Mouse (Mus musculus) right cerebral cortex, adult 2 months (tissue): ENCODE data around the gene Gorasp2.
A peak's percentile ranks its signal among the peaks of the same experiment; 100 is the strongest.

Experiments
- DNase-seq, 2 experiments: peaks; one replicate each; pipeline ENCODE4 v3.0.0; 2021 to 2022; ENCODE audit warnings: low spot score in 2 of 2

The Gorasp2 gene

DNA sequence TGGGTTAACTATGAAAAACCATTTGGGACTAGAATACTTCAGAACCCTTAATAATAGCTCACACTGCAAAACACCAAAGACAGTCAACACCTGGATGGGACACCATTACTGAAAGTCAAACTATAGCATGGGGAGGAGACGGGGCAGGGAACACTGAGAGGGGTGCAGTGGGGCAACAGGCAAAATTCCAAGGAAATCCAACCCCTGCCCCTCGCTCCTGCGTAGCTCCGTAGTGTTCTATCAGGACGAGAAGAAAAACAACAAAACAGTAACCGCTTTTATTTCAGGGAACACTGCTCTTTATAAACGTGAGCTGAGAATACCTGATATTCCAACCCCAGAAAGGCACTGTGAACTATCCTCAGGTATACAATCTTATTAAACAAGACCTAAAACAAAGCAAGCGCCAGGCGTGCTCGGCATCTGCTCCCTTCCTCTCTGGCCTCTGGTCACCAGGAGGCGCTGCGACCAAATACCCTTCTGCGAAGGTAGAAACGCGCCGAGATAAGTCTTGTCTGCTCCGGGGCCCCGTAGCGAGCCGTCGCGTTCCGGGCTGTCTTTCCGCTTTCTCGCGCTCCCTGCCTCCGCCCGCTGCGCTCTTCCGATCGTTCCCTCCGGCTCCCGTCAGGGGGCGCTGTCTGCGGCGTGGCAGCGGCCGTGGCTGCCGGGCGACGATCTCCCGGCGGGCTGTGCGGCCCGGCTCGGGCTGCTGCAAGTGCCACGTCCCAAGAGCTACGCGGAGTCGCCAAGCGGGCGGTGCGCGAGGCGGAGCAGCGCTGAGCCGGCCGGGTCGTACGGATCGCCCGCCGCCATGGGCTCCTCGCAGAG, at the start of gene Gorasp2:
Gorasp2 (plus strand) TSS at position 690 of the 828 bp plus-strand sequence.
- peak; percentile 96 to 98 for DNase-seq

DNA sequence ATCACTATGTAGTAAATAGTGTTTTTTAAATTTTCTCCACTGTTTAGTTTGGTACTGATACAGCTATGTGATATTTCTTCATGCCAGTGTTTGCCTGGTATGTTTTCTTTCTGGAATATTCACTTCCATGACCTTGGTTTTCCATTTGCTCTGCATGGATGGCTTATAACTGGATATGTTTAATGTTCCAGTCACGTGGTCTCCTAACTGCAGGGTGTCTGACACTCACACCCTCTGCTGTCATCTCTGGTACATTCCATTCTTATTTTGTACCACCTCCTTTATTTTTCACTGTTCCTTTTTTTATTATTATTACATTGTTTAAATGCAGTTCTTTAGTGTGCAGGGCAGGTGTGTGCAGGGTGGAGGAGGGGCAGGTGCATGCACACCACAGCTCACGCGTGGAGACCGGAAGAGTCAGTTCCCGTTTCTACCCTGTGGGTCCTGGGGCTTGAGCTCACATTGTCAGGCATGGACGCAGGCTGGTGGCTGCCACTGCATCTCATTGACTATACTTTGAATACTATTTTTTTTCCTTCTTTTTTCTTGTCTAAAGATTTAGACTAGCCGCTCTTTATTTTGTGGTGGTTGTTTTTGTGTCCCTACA, 46.5 kb upstream of the Gorasp2 start:
- DNase-seq: no peak

DNA sequence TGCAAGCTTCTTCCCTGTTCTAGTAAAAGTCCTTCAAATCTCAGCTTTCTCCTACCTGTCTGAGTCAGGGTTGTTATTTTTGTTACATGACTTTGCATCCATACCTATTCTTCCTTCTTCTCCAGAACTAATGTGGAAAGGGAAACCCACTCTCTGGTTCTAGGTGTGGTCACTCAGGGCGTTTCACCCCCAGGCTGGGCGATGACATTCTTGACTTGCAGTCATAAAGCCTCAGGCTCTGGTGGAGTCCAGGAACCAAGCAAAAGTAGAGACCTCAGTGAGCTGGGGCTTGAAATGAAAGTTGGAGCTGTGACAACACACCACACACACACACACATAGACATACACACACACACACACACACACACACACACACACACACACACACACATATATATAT, 45.3 kb upstream of the Gorasp2 start:
- no peak for DNase-seq

DNA sequence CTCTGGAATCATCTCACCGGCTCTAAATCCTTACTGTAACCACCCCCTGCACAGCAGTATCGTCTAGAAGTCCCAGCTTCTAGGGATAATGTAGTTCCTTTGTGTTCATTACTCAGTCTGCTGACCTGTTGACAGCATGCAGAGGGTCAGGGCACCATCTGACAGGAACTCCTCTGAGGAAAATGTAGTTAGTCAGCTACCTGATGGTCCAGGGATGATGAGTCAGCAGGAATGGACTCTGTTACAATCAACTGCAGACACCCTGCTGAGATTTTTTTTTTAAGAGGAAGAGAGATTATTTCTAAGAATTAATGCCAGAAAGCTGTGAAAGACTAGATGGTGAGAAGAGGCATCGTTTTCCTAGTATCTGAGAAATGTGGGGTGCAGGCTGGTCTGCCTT, 44.8 kb upstream of the Gorasp2 start:
- no peak for DNase-seq

DNA sequence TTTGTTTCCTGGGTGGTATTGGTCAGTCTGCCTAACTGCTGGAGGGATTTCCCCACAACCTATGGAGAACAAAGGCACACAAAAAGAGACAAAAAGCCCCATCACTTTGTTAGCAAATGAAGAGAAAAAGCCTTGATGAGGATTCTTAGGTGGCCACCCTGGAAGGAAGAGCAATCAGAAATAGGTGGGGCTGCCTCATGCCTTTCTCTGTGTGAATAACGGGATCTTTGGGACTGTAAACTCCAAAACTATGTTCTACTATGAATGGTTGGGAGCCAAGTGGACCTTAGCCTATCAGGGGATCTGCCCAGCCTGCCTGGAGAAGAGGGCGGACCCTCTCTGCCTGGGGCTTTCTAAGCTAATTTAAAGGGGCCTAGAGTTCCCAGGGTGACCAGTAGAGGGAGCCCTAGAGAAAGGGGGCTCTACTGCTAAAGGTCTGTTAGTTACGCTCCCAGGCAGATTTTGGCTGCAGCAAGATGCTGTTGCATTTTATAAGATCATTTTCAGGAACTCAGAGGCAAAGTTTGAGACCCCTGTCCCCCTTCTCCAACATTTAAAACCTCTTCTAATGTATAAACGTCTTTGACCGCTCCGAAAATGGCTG, 42.0 kb upstream of the Gorasp2 start:
- no peak for DNase-seq

DNA sequence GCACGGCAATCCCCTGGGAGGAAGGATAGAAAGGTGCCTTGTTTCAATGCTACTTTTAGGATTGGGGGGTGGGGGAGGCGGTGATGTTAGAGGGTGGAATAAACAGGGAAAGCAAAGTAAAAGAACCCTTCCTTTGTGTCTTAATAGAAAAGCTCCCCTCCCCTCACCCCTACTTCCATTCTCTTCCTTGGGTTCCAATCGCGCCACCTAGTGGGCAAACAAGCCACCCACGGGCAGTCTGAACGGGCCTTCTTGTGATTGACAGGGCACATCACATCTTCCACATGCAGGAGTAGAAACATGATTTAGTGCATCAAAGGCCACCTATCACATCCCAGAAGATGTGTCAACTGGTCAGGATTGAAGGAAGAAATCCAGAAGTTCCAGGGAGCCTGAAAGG, 41.2 kb upstream of the Gorasp2 start:
- peak; percentile 53 to 56 for DNase-seq

DNA sequence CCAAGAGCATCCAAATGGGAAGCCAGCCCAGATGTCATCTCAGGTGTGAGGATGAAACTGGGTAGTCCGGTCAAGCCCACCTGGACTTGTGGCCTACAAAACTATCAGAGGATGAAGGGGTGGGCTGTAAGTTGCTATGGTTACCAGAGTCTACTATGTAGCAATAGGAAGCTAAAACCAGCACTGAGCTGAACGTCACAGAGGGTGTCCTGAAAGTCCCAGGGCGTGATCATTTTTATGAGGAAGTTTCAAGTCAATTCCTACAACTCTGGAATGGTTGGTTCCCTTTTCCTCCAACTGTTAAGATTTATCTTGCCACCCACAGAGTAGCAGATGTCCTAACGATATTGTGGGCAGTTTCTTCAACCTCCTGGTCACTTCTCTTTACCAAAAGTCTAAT, 39.1 kb upstream of the Gorasp2 start:
- no peak for DNase-seq

DNA sequence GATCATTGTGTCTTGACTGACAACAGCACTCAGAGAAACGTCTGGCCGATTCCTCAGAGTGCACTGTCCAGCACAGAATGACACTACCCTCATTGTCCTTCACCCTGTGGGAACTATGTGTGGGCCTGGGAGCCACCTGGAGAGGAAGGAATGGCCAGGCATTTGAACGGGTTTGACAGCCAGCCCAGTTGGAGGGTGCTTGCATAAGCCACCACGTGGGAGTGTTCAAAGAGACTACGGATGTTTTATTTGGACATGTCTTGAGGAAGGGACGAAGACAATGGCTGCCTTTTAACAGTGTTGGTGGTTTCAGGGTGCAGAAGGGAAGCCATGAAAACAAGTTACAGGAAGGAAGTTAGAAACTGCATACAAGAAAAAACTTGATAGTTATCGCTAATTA, 35.6 kb upstream of the Gorasp2 start:
- no peak for DNase-seq

DNA sequence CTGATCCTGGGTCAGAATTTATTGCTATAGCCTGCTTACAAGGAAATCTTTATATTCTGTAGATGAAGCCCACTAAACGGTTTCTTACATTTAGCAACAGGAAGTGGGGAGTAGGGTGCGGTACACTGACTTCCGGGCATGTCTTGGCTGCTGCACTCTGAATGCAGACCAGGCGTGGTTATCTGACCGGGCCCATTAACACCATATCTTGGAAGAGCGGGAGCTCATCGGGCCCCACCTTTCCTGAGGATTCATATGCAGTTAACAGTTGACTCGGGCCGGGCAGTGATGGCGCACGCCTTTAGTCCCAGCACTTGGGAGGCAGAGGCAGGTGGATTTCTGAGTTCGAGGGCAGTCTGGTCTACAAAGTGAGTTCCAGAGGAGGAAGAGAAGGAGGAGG, 33.0 kb upstream of the Gorasp2 start:
- DNase-seq: no peak

DNA sequence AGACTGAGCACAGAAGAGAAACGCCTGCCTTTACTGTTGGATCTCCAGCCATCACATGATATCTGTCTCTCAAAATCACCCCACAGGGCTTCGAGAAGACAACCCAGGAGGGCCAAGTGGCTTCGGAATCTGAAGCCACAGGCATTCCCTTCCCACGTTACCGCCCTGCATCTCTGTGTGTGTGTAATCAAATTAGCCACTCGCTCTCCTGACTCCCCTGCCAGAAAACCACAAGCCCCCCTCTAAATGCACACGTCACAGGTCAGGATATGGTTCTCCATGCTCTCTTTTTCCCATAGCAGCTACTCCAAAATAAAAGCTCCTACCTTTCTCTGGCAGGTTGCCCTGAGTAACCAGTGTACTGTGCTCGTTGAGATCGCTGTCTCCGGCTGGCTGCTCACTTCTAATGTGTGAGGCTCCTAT, 32.0 kb upstream of the Gorasp2 start:
- peak; percentile 22 to 37 for DNase-seq

DNA sequence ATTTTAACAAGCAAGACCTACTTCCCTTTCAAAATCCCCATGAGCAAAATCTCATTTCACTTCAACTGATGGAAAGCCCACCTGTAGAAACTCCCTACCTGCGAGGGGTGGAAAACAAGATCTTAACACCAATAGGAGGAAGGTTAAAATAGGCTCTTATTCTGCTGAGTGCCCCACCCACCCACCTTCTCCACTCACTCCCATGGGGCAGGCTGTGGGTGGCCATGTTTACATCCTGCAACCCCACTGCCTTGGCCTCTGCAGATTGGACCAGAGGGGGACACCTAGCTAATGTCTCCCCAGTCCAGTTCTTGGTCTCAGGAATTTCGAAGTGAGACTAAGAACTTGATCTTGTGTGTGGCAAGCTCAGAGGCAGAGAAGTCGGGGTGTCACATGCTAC, 31.5 kb upstream of the Gorasp2 start:
- DNase-seq: no peak

DNA sequence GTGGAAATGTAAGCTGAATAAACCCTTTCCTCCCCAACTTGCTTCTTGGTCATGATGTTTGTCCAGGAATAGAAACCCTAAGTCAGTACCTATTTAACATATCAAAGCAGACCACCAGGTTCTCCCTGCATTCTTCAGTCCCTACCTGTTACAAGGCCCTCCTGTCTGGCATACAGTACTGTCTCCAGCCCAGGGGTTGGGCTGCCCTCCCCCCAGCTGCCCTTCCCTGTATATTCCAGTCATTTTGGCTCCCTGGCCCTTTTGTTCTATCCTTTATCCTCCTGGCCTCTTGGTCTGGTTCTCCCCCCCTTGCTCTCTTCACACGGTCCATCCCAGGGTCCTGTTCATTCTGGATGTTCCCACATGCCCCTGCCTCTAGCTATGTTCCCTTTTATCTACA, 30.1 kb upstream of the Gorasp2 start:
- no peak for DNase-seq

DNA sequence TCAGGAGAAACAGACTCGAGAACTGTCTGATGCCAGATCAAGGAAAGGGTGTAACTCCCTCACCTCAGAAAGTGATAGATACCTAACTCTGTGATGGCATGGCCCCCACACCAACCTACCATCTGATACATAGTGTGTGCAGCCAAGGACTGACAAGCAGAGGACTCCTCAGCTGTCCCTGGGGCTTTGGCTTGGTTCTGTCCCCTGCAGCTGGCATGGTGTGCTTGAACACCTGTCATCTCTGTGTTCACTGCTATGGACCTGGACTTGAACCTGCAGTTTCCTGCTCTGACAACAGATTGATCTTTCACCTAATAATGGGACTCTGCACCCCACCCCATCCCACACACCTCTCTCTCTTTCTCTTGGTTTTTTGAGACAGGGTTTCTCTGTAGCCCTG, 29.0 kb upstream of the Gorasp2 start:
- DNase-seq: no peak

DNA sequence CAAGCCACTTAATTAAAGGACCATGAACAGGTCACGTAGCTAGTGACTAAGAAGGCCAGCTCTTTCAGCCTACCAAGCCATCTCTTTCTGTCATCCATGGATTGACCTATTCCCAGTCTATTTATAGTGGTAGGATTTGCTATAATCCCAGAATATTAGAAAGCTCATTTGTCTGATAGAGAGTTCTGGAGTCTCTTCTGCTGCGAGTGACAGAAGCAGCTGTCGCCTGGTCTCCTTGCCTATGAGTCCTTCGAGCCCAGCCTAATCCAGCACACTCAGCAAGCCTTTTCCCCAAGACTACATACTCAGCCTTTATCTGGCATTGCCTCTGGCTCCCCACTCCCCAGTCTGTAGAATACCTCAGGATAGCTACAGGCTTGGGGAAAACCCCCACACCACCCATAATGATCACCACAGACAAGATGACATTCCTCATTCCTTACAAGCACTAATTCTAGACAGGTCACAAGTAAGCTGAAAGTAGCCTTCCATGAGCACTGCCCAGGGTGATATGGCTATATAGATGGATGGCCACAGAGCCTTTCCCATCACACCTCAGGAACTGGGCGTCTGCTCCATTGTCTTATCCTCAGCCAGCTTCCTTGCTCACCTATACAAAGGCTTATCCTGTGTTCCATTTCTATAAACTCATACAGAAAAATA, 27.2 kb upstream of the Gorasp2 start:
- no peak for DNase-seq

DNA sequence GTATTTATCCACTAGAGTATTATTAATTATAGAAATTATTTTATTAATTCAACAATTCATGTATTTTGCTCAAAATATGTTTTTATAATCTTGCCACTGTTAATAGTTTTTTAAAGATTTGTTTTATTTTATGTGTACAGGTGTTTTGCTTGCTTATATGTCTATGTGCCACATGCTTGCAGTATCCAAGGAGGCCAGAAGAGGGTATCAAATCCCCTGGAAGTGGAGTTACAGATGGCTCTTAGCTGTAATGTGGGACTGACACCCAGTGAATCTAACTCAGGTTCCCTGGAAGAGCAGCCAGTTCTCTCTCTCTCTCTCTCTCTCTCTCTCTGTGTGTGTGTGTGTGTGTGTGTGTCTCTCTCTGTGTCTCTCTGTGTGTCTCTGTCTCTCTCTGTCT, 20.4 kb upstream of the Gorasp2 start:
- no peak for DNase-seq

DNA sequence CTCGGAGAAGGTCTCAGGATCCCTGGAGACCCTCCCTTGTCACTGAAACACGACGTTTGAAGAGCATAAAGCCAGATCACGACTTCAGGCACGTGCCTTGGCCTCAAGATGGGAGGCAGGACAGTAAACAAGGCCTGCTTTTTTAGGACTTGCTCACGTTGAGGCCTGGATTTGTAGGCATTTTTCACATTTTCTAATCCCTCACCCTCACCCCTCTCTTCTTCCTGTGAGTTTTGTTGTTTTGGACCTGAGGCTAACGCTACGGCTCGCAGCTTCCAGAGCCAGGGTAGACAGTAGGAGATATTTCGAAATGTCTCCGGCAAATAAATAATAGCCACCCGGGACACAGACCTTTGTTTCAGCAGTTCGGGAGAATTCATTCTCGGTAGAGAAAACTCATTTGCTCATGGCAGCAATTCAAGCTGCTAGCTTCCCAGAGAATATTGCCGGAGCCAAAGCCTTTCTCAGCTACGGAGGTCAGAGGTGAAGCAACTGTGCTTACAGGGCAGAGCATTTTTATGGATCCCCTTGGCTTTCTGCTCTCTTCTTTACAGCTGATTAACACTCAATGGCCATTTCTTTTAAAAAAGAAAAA, 18.3 kb upstream of the Gorasp2 start:
- no peak for DNase-seq

DNA sequence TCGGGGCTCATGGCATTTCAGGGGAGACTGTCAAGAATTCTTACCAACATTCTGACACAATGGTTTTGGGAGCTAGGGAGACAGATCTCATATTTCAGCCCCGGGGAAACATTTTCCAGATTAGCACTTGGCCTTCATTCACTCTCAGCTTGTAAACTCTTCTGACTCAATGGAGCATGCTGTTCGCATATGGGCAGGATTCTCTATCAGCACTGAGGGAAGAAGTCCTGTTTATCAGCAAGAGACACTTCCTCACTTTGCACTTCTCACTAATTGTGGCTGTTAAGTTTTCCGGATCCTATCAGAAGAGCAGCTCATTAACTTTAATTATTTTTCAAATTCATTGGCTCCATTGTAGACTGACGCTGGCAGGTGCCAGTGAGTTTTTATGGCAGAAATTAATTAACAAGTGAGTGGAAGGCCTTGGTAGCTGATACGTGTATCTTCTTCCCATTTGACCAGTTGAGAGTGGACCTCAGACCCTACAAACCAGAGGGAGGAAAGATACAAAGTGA, 16.1 kb upstream of the Gorasp2 start:
- no peak for DNase-seq

DNA sequence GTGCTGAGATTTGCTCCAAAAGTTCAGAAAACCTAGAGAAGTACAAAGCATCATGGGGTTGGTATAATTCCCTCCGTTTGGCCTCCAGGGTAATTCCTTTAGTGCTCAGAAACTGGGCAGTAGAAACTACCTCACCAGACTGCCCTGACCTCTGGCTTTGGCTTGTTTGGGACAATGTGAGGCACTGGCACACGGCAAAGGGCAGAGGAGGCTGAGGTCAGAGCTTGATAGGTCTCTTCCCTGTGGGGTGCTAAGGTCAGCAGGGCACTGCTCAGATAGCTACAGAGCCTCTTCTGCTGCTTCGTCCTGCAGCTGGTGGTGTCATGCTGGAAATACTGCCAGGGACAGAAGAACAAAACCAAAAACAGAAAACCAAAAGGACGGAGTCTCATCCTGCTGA, 13.7 kb upstream of the Gorasp2 start:
- DNase-seq: no peak

DNA sequence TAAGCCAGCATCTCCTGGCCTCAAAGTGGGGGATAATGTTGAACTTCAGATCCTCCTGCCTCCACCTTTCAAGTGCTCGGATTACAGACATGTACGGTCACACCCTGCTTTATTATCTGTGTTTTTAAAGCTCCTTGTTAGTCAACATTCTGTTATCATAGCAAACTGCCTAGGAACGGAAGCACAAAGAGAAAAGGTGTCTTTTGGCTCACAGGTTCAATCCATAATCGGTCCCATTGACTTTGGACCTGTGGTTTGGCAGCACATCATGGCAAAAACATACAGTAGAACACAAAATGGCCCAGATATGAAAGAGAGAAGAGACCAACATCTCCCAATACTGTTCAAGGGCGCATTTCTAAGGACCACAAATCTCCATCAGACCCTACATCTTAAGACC, 13.1 kb upstream of the Gorasp2 start:
- DNase-seq: no peak

DNA sequence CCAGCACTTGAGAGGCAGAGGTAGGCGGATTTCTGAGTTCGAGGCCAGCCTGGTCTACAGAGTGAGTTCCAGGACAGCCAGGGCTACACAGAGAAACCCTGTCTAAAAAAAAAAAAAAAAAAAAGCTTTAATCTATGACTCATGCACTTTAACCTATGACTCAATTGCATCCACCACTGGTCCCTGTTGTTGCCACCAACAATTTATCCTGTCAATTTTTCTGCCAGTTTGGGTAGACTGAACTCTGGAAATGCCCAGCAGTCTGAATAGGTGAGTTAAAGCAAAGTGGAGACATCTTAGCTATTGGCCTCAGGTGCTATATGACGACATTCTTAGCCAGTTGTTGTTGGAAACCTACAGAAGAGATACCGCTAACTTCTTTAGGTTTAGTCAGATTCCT, 11.9 kb upstream of the Gorasp2 start:
- no peak for DNase-seq

DNA sequence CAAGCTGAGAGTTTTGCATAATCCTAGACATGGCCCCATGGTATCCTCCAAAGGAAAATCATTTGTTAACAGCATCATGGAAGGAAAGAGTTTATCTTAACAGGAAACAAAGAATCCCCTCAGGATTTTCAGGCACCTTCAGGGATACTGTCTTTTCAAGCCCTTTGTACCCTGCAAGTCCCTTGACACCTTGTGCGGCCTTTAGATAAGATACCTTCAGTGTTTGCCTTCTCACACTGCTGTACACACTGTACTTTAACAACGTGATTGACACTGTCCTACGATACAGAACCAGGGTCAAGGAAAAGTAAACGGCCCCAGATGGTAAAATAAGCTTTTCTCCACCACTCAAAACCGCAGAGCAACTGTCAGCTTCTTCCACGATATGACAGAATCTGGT, 9.6 kb upstream of the Gorasp2 start:
- no peak for DNase-seq

DNA sequence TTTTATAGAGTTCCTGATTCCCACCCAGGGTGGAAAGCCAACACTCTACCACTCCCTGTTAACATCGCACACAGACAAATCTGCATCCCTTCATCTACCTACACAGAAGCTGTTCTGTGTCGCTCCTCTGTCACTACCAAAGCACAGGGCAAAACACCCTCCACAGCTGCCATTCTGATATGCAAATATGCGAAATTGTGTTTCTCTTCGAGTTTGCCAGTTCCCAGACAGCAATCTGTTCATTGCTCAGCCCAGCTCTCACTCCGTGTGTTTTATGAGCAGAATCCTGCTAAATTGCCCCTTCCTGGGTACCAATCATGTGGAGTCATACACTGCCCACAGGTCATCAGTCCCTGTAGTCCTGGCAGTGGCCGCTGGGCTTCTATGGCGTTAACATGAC, 4.3 kb upstream of the Gorasp2 start:
- no peak for DNase-seq
